Mouse (Mus musculus) inflammation-experienced regulatory T-cells, adult 6 months (primary cell): ENCODE measurements around the gene Kif2a. TPM values are rescaled to one million over a fixed set of nuclear protein-coding genes. Genes with fewer than 3 reads are reported as not detected.

Source experiments
- ATAC-seq: one replicate; pipeline ENCODE4 v1.8.0; 2017
- polyA plus RNA-seq, 3 experiments: library from polyadenylated mRNA; unstranded; fragments of 100-300 nt; shearing (Covaris generic); gene quantifications; one replicate each; pipeline ENCODE4 v1.2.1; 2017

Gene Kif2a
- 10 to 100 TPM; 14.7 to 20.8 (median 15.7) TPM for polyA plus RNA-seq

- ATAC-seq = peak; percentile 42
These were observed at the start of gene Kif2a for GRCm38 (mm10) chr13:107021461-107022265. Gene Kif2a (minus strand): TSS chr13:107022126.

- no peak for ATAC-seq
These were observed 47.1 kb upstream of the Kif2a start for GRCm38 (mm10) chr13:107069061-107069460.

GRCm38 (mm10) chr13:107065098-107065855 is 43.4 kb upstream of the Kif2a start:
- no peak for ATAC-seq

GRCm38 (mm10) chr13:107064263-107064662 is 42.3 kb upstream of the Kif2a start:
- ATAC-seq = no peak

- no peak for ATAC-seq
These were observed 41.3 kb upstream of the Kif2a start for GRCm38 (mm10) chr13:107063115-107063807.

- no peak for ATAC-seq
These were observed 38.2 kb upstream of the Kif2a start for GRCm38 (mm10) chr13:107060098-107060497.

GRCm38 (mm10) chr13:107059460-107059859 is 37.5 kb upstream of the Kif2a start:
- peak; percentile 83 for ATAC-seq

- ATAC-seq = peak; percentile 95
These were observed 34.4 kb upstream of the Kif2a start for GRCm38 (mm10) chr13:107056318-107056717.

GRCm38 (mm10) chr13:107054496-107054895 is 32.6 kb upstream of the Kif2a start:
- no peak for ATAC-seq

- no peak for ATAC-seq
These were observed 29.4 kb upstream of the Kif2a start for GRCm38 (mm10) chr13:107051342-107051741.

GRCm38 (mm10) chr13:107044229-107044628 is 22.3 kb upstream of the Kif2a start:
- ATAC-seq = no peak

- ATAC-seq = no peak
These were observed 20.6 kb upstream of the Kif2a start for GRCm38 (mm10) chr13:107042551-107042950.

- no peak for ATAC-seq
These were observed 17.6 kb upstream of the Kif2a start for GRCm38 (mm10) chr13:107039493-107039892.

- ATAC-seq = no peak
These were observed 16.4 kb upstream of the Kif2a start for GRCm38 (mm10) chr13:107038346-107038745.

GRCm38 (mm10) chr13:107035511-107036113 is 13.7 kb upstream of the Kif2a start:
- ATAC-seq = no peak

GRCm38 (mm10) chr13:107035078-107035477 is 13.2 kb upstream of the Kif2a start:
- ATAC-seq = no peak

GRCm38 (mm10) chr13:107034028-107034920 is 12.3 kb upstream of the Kif2a start:
- peak; percentile 88 for ATAC-seq

- ATAC-seq = no peak
These were observed 9.3 kb upstream of the Kif2a start for GRCm38 (mm10) chr13:107031228-107031627.

- no peak for ATAC-seq
These were observed 5.3 kb upstream of the Kif2a start for GRCm38 (mm10) chr13:107027218-107027617.

- ATAC-seq = no peak
These were observed 3.7 kb upstream of the Kif2a start for GRCm38 (mm10) chr13:107025663-107026062.
